Mouse (Mus musculus) midbrain, embryonic 11.5 days (tissue): ENCODE data around the gene Terb1. TPM values are rescaled to one million over a fixed set of nuclear protein-coding genes. Genes with fewer than 3 reads are reported as not detected.

Experiments used
- ATAC-seq: fragments of 200-750 bp; cut with Nextera tagmentation; 2 replicates; pipeline ENCODE4 v1.8.0; 2017; ENCODE audit warnings: moderate TSS enrichment, moderate library complexity; ENCODE audit not compliant: low FRiP score
- DNase-seq: peaks from one replicate; pipeline ENCODE4 v3.0.0; 2015; ENCODE audit warnings: low spot score; ENCODE audit errors: missing footprints
- H3K27ac ChIP-seq: fragments of 300-500 bp; sonication (generic); 2 replicates; pipeline ENCODE4 v1.5.1; 2014; ENCODE audit warnings: low read depth, low read length
- H3K27me3 ChIP-seq: fragments of 300-500 bp; sonication (generic); 2 replicates; pipeline ENCODE4 v1.6.1; 2014; ENCODE audit warnings: mild to moderate bottlenecking, low read length, moderate library complexity, mixed read lengths; ENCODE audit not compliant: control insufficient read depth, insufficient read depth
- H3K36me3 ChIP-seq: fragments of 300-500 bp; sonication (generic); 2 replicates; pipeline ENCODE4 v1.6.1; 2014; ENCODE audit warnings: mild to moderate bottlenecking, low read length, moderate library complexity, mixed read lengths; ENCODE audit not compliant: control insufficient read depth, insufficient read depth
- H3K4me1 ChIP-seq: fragments of 300-500 bp; sonication (generic); 2 replicates; pipeline ENCODE4 v1.6.1; 2014; ENCODE audit warnings: low read length; ENCODE audit not compliant: control insufficient read depth, insufficient read depth
- H3K4me2 ChIP-seq: fragments of 300-500 bp; sonication (generic); 2 replicates; pipeline ENCODE4 v1.6.1; 2014; ENCODE audit warnings: mild to moderate bottlenecking, moderate library complexity
- H3K4me3 ChIP-seq: fragments of 300-500 bp; sonication (generic); 2 replicates; pipeline ENCODE4 v1.5.1; 2014; ENCODE audit warnings: low read depth, low read length
- H3K9ac ChIP-seq: fragments of 300-500 bp; sonication (generic); 2 replicates; pipeline ENCODE4 v1.6.1; 2014; ENCODE audit warnings: low read length
- H3K9me3 ChIP-seq: fragments of 300-500 bp; sonication (generic); 2 replicates; pipeline ENCODE4 v1.6.1; 2016; ENCODE audit warnings: low read length; ENCODE audit not compliant: control insufficient read depth
- WGBS: fragments of 180-500 bp; shearing (Covaris S2); extraction: QIAGEN DNeasy Blood & Tissue Kit; methylation state at CpG from one replicate; pipeline ENCODE4 v1.1.7; 2014; 5-methylcytosine and 5-hydroxymethylcytosine counted together
- polyA plus RNA-seq: library from polyadenylated mRNA; unstranded; fragments of >200 nt; fragmentation: Nextera tagmentation; extraction: Ambion mirVana; gene quantifications from 2 replicates; pipeline ENCODE4 v1.2.1, GENCODE M21; 2014

The Terb1 gene
- polyA plus RNA-seq, 1 experiment from 2014 or later: 0.18 TPM

GRCm38 (mm10) chr8:104539566-104539965 lies 29.9 kb upstream of the Terb1 start:
- no peak overlapping the region for H3K27ac ChIP-seq
- no peak overlapping the region for H3K9ac ChIP-seq
- 90% methylated on average over 2 of the region's 2 CpGs for WGBS
- H3K27me3 ChIP-seq: peaks cover 54% of the 10 kb centered on the region
- DNase-seq (no peak), ATAC-seq (no peak)
- H3K4me1 ChIP-seq: peaks cover 12% of the 10 kb centered on the region
- no peak overlapping the region for H3K4me2 ChIP-seq
- no peaks in the 10 kb centered on the region for H3K36me3 ChIP-seq
- no peak overlapping the region for H3K4me3 ChIP-seq
- no peaks in the 10 kb centered on the region; the same call in 1 of the 2 replicates for H3K9me3 ChIP-seq

DNA sequence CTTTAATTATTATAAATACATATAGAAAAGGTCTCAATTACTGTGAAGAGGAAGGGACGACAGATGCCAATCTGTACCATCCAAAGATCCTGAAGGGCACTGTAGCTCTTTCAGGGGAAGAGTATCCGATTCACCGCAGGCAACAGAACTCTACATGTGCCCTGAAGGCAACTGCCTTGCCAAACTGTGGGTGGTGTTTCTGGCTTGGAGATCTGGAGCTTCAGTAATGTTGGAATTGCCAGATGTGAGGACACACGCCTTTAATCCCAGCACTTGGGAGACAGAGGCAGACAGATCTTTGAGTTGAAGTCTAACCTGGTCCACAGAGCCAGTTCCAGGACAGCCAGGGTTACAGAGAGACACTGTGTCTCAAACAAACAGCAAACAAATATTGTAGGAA lies 29.2 kb upstream of the Terb1 start:
- ATAC-seq: no peak
- peaks cover 50% of the 10 kb centered on the region for H3K27me3 ChIP-seq

GRCm38 (mm10) chr8:104536028-104536427 lies 26.3 kb upstream of the Terb1 start:
- 85% methylated on average over 4 of the region's 4 CpGs for WGBS
- DNase-seq: no peak
- H3K9ac ChIP-seq: no peak overlapping the region
- no peaks in the 10 kb centered on the region for H3K36me3 ChIP-seq
- peaks cover 10% of the 10 kb centered on the region for H3K4me1 ChIP-seq
- H3K9me3 ChIP-seq: no peaks in the 10 kb centered on the region; the same call in 1 of the 2 replicates
- no peak overlapping the region for H3K27ac ChIP-seq
- no peak overlapping the region for H3K4me2 ChIP-seq
- H3K4me3 ChIP-seq: no peak overlapping the region
- peaks cover 26% of the 10 kb centered on the region for H3K27me3 ChIP-seq
- no peak for ATAC-seq

More for the DNA sequence above, 29.2 kb upstream of the Terb1 start:
- Histone ChIP-seq H3K4me3 (no peak overlapping the region), H3K27ac (no peak overlapping the region), H3K4me2 (no peak overlapping the region), H3K36me3 (no peaks in the 10 kb centered on the region), H3K9ac (no peak overlapping the region), H3K4me1 (peaks cover 12% of the 10 kb centered on the region), H3K9me3 (no peaks in the 10 kb centered on the region; the same call in 1 of the 2 replicates)
- WGBS: 89% methylated on average over 4 of the region's 4 CpGs
- no peak for DNase-seq

DNA sequence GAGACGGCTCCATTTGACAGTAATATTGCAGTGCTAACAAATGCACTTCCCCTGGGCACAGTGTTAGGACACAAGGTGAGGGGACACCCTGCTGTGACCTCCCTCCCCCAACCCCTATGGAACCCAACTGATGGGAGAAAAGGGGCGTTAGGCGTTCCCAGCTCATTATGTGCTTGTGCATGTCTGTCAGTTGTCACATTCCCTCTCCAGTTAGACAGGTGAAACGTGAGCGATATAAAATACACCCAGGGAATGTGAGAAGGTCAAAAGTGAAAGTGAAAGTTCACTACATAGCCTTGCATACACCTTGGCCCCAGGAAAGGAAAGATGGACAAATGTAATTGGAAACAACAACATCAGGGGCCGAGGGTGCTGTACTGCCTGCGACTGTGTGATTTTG lies 25.7 kb upstream of the Terb1 start:
- H3K9ac ChIP-seq: no peak overlapping the region
- H3K4me1 ChIP-seq: peaks cover 5% of the 10 kb centered on the region; the same call in 1 of the 2 replicates
- H3K4me2 ChIP-seq: peak overlapping the region; percentile 64; the same call in 1 of the 2 replicates
- H3K27ac ChIP-seq: no peak overlapping the region
- H3K9me3 ChIP-seq: no peaks in the 10 kb centered on the region; the same call in 1 of the 2 replicates
- peaks cover 19% of the 10 kb centered on the region for H3K27me3 ChIP-seq
- no peak for ATAC-seq
- no peak overlapping the region for H3K4me3 ChIP-seq
- H3K36me3 ChIP-seq: no peaks in the 10 kb centered on the region
- 46% methylated on average over 7 of the region's 7 CpGs for WGBS
- no peak for DNase-seq

DNA sequence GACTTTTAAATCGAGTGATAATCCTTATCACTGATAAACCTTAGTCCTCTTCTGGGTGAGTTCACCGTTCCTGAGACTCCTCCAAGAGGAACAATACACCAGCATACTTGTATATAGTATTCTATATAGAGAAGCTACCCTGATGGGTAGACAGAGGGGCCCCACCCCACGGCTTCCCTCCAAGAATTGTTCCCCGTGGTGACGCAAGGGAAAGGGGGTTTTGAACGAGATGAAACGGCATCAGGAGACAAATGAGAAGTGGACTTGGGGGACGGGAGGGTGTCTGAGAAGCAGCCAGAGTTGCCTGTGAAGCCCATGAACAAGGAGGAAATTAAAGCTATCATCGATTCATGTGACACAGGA lies 25.1 kb upstream of the Terb1 start:
- Histone ChIP-seq H3K36me3 (peaks cover 4% of the 10 kb centered on the region), H3K9ac (peak overlapping the region; percentile 86), H3K4me1 (peaks cover 5% of the 10 kb centered on the region; the same call in 1 of the 2 replicates), H3K4me2 (peak overlapping the region; percentile 64), H3K9me3 (no peaks in the 10 kb centered on the region; the same call in 1 of the 2 replicates), H3K4me3 (peak overlapping the region; percentile 77), H3K27ac (no peak overlapping the region), H3K27me3 (peaks cover 14% of the 10 kb centered on the region)
- DNase-seq (no peak), ATAC-seq (peak; percentile 69)
- WGBS: 13% methylated on average over 9 of the region's 9 CpGs

DNA sequence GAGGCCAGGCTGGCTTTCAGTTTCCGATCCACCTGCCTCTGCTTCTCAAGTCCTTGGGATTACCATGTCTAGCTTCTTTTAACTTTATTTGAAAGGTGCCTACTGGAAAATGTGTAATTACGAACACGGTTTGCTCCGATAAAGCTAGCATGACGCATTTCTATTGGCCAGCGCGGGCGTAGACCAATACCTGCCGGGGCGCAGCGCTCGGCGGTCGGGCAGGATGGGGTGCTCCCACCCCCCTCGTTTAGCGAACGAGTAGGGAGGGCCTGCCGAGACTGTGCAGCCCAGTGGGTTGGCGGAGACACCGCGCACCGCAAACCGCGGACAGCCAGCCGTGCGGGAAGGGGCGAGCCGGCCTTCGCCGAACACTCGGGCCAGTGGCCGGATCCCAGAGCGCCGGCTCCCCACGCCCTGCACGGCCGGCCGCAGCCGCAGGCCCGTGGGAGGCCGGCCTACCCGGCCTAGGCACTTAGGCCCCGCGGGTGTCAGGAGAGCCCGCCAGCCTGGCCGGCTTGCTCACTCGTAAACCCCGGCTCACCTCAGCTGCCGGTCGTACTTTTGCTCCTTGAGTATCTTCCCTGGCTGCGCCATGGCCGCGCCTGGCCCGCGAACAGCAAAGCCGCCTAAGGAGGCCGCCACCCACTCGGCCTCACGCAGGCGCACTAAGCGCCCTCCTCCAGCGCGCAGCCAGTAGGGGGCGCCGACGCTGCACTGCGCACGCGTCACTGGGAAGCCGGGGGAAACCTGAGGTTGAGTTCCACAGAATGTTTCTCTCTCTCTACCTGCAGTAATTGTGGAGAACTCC lies 24.5 kb upstream of the Terb1 start, which contains the start of the genes Nae1 and Car7:
Gene Nae1, minus strand, starts transcription at position 667 of the 808 bp plus-strand sequence.
Gene Car7, plus strand, starts transcription at position 719 of the 808 bp plus-strand sequence.
- peak; percentile 100 for DNase-seq
- WGBS: under 1% methylated on average over 70 of the region's 70 CpGs

DNA sequence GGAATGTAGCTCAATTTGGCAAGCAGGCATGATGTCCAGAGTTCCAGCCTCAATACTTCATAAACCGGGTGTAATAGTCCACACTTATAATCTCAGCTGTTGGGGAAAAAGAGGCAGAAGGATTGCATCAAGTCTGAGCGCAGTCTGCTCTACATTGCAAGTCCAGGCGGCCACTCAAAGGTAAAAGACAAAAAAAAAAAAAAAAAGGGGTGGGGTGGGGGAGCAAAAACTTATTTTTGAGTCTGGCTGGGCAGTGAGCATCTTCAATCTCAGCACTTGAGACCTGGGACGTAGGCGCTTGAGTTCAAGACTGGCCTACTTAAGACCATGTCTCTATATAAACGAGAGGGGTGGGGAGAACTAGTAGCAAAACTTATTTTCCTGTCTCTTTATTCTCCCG lies 23.8 kb upstream of the Terb1 start:
- Histone ChIP-seq H3K9ac (peak overlapping the region; percentile 86), H3K4me1 (peaks cover 5% of the 10 kb centered on the region; the same call in 1 of the 2 replicates), H3K27ac (no peak overlapping the region), H3K36me3 (peaks cover 9% of the 10 kb centered on the region), H3K4me2 (peak overlapping the region; percentile 64), H3K4me3 (peak overlapping the region; percentile 77), H3K27me3 (peaks cover 3% of the 10 kb centered on the region; the same call in 1 of the 2 replicates), H3K9me3 (no peaks in the 10 kb centered on the region; the same call in 1 of the 2 replicates)
- DNase-seq: no peak
- no peak for ATAC-seq
- 22% methylated on average over 7 of the region's 7 CpGs for WGBS

More for the DNA sequence above, 24.5 kb upstream of the Terb1 start, which contains the start of the genes Nae1 and Car7:
- Histone ChIP-seq H3K4me1 (peaks cover 5% of the 10 kb centered on the region; the same call in 1 of the 2 replicates), H3K4me2 (peak within 1 kb of the TSS; percentile 64), H3K9ac (peak within 1 kb of the TSS; percentile 86), H3K4me3 (peak within 1 kb of the TSS; percentile 77), H3K27ac (peak within 1 kb of the TSS; percentile 40; the same call in 1 of the 2 replicates), H3K9me3 (no peaks in the 10 kb centered on the region; the same call in 1 of the 2 replicates), H3K27me3 (peaks cover 8% of the 10 kb centered on the region), H3K36me3 (peaks cover 9% of the 10 kb centered on the region)
- ATAC-seq: peak; percentile 97

DNA sequence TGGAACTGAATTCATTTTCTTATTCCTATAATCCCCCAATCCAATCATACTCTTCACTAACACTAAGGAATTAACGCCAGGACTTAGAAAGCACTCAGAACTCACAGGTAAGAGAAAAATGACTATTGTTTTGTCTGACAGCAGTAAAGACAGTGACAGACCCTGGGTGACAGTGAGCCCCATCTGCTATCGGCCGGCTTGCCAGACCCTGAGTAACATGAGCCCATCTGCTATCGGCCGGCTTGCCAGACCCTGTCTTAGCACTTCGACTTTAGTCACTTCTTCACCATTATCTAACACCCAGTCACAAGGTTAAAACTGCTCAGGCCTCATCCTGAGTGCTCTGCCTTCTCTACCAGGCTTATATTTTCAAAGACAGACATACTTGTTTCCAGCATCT lies 20.0 kb upstream of the Terb1 start:
- peaks cover 9% of the 10 kb centered on the region for H3K36me3 ChIP-seq

GRCm38 (mm10) chr8:104517872-104518271 lies 8.2 kb upstream of the Terb1 start:
- no peak for ATAC-seq
- WGBS: 86% methylated on average over 5 of the region's 5 CpGs
- H3K36me3 ChIP-seq: peaks cover 6% of the 10 kb centered on the region; the same call in 1 of the 2 replicates

More for the DNA sequence above, 20.0 kb upstream of the Terb1 start:
- DNase-seq: no peak
- Histone ChIP-seq H3K27ac (no peak overlapping the region), H3K9ac (no peak overlapping the region), H3K4me1 (peaks cover 3% of the 10 kb centered on the region; the same call in 1 of the 2 replicates), H3K4me3 (no peak overlapping the region), H3K4me2 (no peak overlapping the region), H3K27me3 (no peaks in the 10 kb centered on the region), H3K9me3 (no peaks in the 10 kb centered on the region)
- WGBS: 92% methylated on average over 6 of the region's 6 CpGs
- no peak for ATAC-seq

More at GRCm38 (mm10) chr8:104517872-104518271, 8.2 kb upstream of the Terb1 start:
- DNase-seq: no peak
- Histone ChIP-seq H3K9me3 (no peaks in the 10 kb centered on the region), H3K4me2 (no peak overlapping the region), H3K27ac (no peak overlapping the region), H3K4me1 (no peaks in the 10 kb centered on the region), H3K9ac (no peak overlapping the region), H3K4me3 (no peak overlapping the region), H3K27me3 (no peaks in the 10 kb centered on the region)
